10 mouse cellular contexts compared by ENCODE assay signal in the genomic region with DNA sequence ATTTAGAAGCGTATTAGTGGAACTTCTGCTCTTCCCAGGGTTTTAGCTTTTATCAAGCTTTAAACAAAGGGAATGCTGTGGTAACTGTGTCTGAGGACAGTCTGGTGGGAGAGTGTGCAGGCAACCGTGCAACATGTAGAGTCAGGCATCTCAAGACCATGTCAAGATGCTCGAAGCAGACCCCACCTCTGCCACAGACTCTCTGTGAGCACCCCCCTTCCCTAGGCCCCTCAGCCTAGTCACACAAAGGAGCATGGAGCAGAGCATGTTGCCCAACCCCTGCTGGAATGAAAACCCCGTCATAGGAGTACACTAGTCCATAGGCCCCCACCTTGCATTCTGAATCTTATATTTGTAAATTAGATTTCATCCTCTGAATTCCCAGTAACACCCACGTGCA. TPM values are rescaled to one million over a fixed set of nuclear protein-coding genes. Genes with fewer than 3 reads are reported as not detected.
DNase-seq lines count a peak whose midpoint lies in the region; ATAC-seq and TF ChIP-seq lines count a peak whose summit lies in the region.
"Had no signal": no experiment of that assay in that cellular context is flagged by ENCODE, and none has a peak within 500 bp of the region (broad histone marks: within the 10 kb centered on the region; RNA-seq: fewer than 3 reads in every experiment).

No protein-coding gene starts in this region.

- H3K27me3 ChIP-seq in cerebellum, adult 2 months (ENCODE audit: control insufficient read depth, insufficient read depth, low read length), result no peaks in the 10 kb centered on the region
- no peaks in the 10 kb centered on the region for H3K27me3 ChIP-seq in hindbrain, embryonic 15.5 days
- no peaks in the 10 kb centered on the region for H3K27me3 ChIP-seq in hindbrain, embryonic 11.5 days (ENCODE audit: control insufficient read depth, insufficient read depth, low read length)
- no peaks in the 10 kb centered on the region for H3K27me3 ChIP-seq in lung, embryonic 15.5 days
- H3K27me3 ChIP-seq in heart, postnatal 0 days (ENCODE audit: control insufficient read depth, insufficient read depth, low read length), result no peaks in the 10 kb centered on the region

- peaks cover 2% of the 10 kb centered on the region; the same call in 1 of the 2 replicates for H3K4me1 ChIP-seq in cerebellum, adult 2 months (ENCODE audit: control insufficient read depth, insufficient read depth, low read length)
- 0 out of 2 replicates have a peak, but pooled peaks cover 6% of the 10 kb centered on the region for H3K4me1 ChIP-seq in hindbrain, embryonic 15.5 days (replicated peaks)
- H3K4me1 ChIP-seq in hindbrain, embryonic 11.5 days (replicated peaks; ENCODE audit: control insufficient read depth, insufficient read depth, low read length), result no peaks in the 10 kb centered on the region
- peaks cover 10% of the 10 kb centered on the region; the same call in 1 of the 2 replicates for H3K4me1 ChIP-seq in lung, embryonic 15.5 days
- peaks cover 11% of the 10 kb centered on the region for H3K4me1 ChIP-seq in lung, adult 2 months (ENCODE audit: control insufficient read depth, insufficient read depth, low read length)
- H3K4me1 ChIP-seq in heart, postnatal 0 days (ENCODE audit: control insufficient read depth, insufficient read depth), result peaks cover 19% of the 10 kb centered on the region

- no peaks in the 10 kb centered on the region for H3K36me3 ChIP-seq in hindbrain, embryonic 15.5 days
- no peaks in the 10 kb centered on the region for H3K36me3 ChIP-seq in hindbrain, embryonic 11.5 days (ENCODE audit: control insufficient read depth, insufficient read depth, low read length)
- no peaks in the 10 kb centered on the region for H3K36me3 ChIP-seq in lung, embryonic 15.5 days
- no peaks in the 10 kb centered on the region for H3K36me3 ChIP-seq in heart, postnatal 0 days (replicated peaks; ENCODE audit: control insufficient read depth, insufficient read depth, low read length)

- WGBS in cerebellum, adult 2 months, result 53% methylated on average over 5 of the region's 5 CpGs
- 58% methylated on average over 5 of the region's 5 CpGs for WGBS in hindbrain, embryonic 15.5 days
- WGBS in hindbrain, embryonic 11.5 days, result 74% methylated on average over 5 of the region's 5 CpGs
- 57% methylated on average over 5 of the region's 5 CpGs for WGBS in lung, embryonic 15.5 days
- WGBS in lung, adult 2 months, result 62% methylated on average over 5 of the region's 5 CpGs
- WGBS in heart, postnatal 0 days, result 22% methylated on average over 5 of the region's 5 CpGs

- no peak for DNase-seq in cerebellum, adult 2 months
- no peak for DNase-seq in cerebellum, postnatal 4 days (ENCODE audit: low spot score in 2 of 2)
- no peak for DNase-seq in hindbrain, embryonic 11.5 days (ENCODE audit: low spot score)
- DNase-seq in lung, adult 2 months, result no peak
- DNase-seq in heart, postnatal 0 days (ENCODE audit: low spot score), result no peak
- DNase-seq in ovary, postnatal 14 days (ENCODE audit: low spot score), result no peak
- DNase-seq: cerebellum, adult 11-12 months had no signal

- H3K9me3 ChIP-seq in hindbrain, embryonic 15.5 days, result no peaks in the 10 kb centered on the region
- H3K9me3 ChIP-seq in hindbrain, embryonic 11.5 days (ENCODE audit: control insufficient read depth, low read length), result no peaks in the 10 kb centered on the region
- no peaks in the 10 kb centered on the region for H3K9me3 ChIP-seq in lung, embryonic 15.5 days
- no peaks in the 10 kb centered on the region for H3K9me3 ChIP-seq in heart, postnatal 0 days (replicated peaks; ENCODE audit: control insufficient read depth, low read length)

- no peak for TF ChIP-seq POLR2A in cerebellum, adult 2 months (IDR thresholded peaks at IDR 0.05; ENCODE audit: borderline replicate concordance, insufficient read depth, low read length)
- TF ChIP-seq POLR2A in lung, adult 2 months (IDR thresholded peaks at IDR 0.05; ENCODE audit: borderline replicate concordance, extremely low read depth, low read depth, low read length), result no peak

- H3K9ac ChIP-seq in hindbrain, embryonic 15.5 days, result no peak overlapping the region
- H3K9ac ChIP-seq in hindbrain, embryonic 11.5 days (ENCODE audit: low read depth, low read length), result no peak overlapping the region
- no peak overlapping the region for H3K9ac ChIP-seq in lung, embryonic 15.5 days
- 0 out of 2 replicates have a peak overlapping the region, but pooled peaks have one; percentile 2 for H3K9ac ChIP-seq in heart, postnatal 0 days (replicated peaks; ENCODE audit: low read depth, low read length)

- no peak for TF ChIP-seq EP300 in heart, postnatal 0 days (IDR thresholded peaks at IDR 0.05; ENCODE audit: low read depth)

- peak overlapping the region; percentile 39; the same call in 1 of the 2 replicates for H3K27ac ChIP-seq in cerebellum, adult 2 months (ENCODE audit: insufficient read depth, low read length)
- H3K27ac ChIP-seq in hindbrain, embryonic 15.5 days (replicated peaks), result 0 out of 2 replicates have a peak overlapping the region, but pooled peaks have one; percentile 32
- H3K27ac ChIP-seq in hindbrain, embryonic 11.5 days (ENCODE audit: low read depth, low read length), result no peak overlapping the region
- H3K27ac ChIP-seq in lung, embryonic 15.5 days, result peak overlapping the region; percentile 37; the same call in 1 of the 2 replicates
- H3K27ac ChIP-seq in heart, postnatal 0 days (ENCODE audit: low read depth), result peak overlapping the region; percentile 88

- ATAC-seq in hindbrain, embryonic 15.5 days (ENCODE audit: low FRiP score, low read depth), result peak; percentile 48; the same call in 1 of the 2 replicates
- ATAC-seq in hindbrain, embryonic 11.5 days (ENCODE audit: low FRiP score), result no peak
- peak; percentile 58; the same call in 1 of the 2 replicates for ATAC-seq in lung, embryonic 15.5 days (ENCODE audit: borderline replicate concordance, extremely low read depth, low FRiP score, low TSS enrichment)
- peak; percentile 22; the same call in 1 of the 2 replicates for ATAC-seq in heart, postnatal 0 days (ENCODE audit: insufficient read depth, low read depth)

- no peak overlapping the region for H3K4me2 ChIP-seq in hindbrain, embryonic 15.5 days
- H3K4me2 ChIP-seq in hindbrain, embryonic 11.5 days (replicated peaks; ENCODE audit: low read depth, low read length), result no peak overlapping the region
- no peak overlapping the region for H3K4me2 ChIP-seq in lung, embryonic 15.5 days
- peak overlapping the region; percentile 5; the same call in 1 of the 2 replicates for H3K4me2 ChIP-seq in heart, postnatal 0 days (ENCODE audit: low read depth, low read length)

- no peak for TF ChIP-seq CTCF in cerebellum, adult 2 months (IDR thresholded peaks at IDR 0.05; ENCODE audit: borderline replicate concordance, insufficient read depth, low read depth, low read length)
- TF ChIP-seq CTCF in lung, adult 2 months (IDR thresholded peaks at IDR 0.05; ENCODE audit: insufficient read depth, low read length), result no peak
- no peak for TF ChIP-seq CTCF in heart, postnatal 0 days (IDR thresholded peaks at IDR 0.05; ENCODE audit: low read depth)

- H3K4me3 ChIP-seq in cerebellum, adult 2 months (replicated peaks; ENCODE audit: insufficient read depth, low read depth, low read length), result no peak overlapping the region
- no peak overlapping the region for H3K4me3 ChIP-seq in hindbrain, embryonic 15.5 days
- no peak overlapping the region for H3K4me3 ChIP-seq in hindbrain, embryonic 11.5 days (ENCODE audit: low read depth, low read length)
- H3K4me3 ChIP-seq in lung, embryonic 15.5 days, result no peak overlapping the region
- no peak overlapping the region for H3K4me3 ChIP-seq in lung, adult 2 months (replicated peaks; ENCODE audit: extremely low read depth, low read depth, low read length)
- no peak overlapping the region for H3K4me3 ChIP-seq in heart, postnatal 0 days (ENCODE audit: low read depth, low read length)

RNA-seq across cellular contexts. Expression of a gene that starts 13.8 kb away (rescaled TPM):
- polyA plus RNA-seq in cerebellum, adult 2 months (2012; rRNA removed), result 8.3 and 8.4 TPM in 2 replicates
- polyA plus RNA-seq in hindbrain, embryonic 15.5 days (2015; fragmentation: Nextera tagmentation; extraction: Ambion mirVana), result 3.7 and 3.9 TPM in 2 replicates
- polyA plus RNA-seq in hindbrain, embryonic 11.5 days (2014; fragmentation: Nextera tagmentation; extraction: Ambion mirVana), result 2.6 and 2.8 TPM in 2 replicates
- 12.5 and 14.3 TPM in 2 replicates for polyA plus RNA-seq in lung, embryonic 15.5 days (2015; fragmentation: Nextera tagmentation; extraction: Ambion mirVana)
- 75.4 and 83.5 TPM in 2 replicates for polyA plus RNA-seq in lung, adult 2 months (2012; rRNA removed)
- 22.3 and 24.5 TPM in 2 replicates for total RNA-seq in heart, postnatal 0 days (2014; rRNA removed; ENCODE audit: low replicate concordance)
- 6.2 and 6.9 TPM in 2 replicates for polyA plus RNA-seq in heart, postnatal 0 days (2015; fragmentation: Nextera tagmentation; extraction: Ambion mirVana)
- total RNA-seq: MEL had no signal
